Mouse (Mus musculus): ENCODE measurements around the gene Pkd1. TPM values are rescaled to one million over a fixed set of nuclear protein-coding genes. Genes with fewer than 3 reads are reported as not detected.

Pkd1 gene
- polyA plus RNA-seq, 1 experiment from 2014 or later = 29.8 TPM

DNA sequence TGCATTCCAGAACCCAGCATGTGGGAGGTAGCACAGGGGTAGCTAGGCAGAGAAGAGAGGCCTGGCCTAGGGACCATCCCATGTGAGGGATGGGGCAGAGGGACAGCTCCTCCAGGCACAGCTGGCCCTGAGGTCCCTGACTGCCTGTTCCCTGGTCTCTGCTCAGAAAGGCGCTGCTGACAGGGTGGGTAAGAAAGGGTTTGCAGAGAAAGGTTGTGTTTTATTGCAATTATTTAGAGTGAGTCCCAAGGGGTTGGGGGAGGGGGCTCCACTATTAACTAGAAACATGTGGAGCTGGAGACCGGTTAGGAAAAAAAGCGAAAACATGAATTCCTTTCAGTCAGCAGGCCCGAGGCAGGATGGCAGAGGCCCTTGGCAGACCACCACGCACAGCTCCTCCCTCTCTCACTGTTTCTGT is 89.9 kb downstream of the Pkd1 start:
- Histone ChIP-seq H3K4me1 (peaks cover 36% of the 10 kb centered on the region), H3K9ac (peak overlapping the region; percentile 21; the same call in 1 of the 2 replicates), H3K4me3 (no peak overlapping the region), H3K4me2 (replicated peaks) (peak overlapping the region; percentile 23), H3K9me3 (no peaks in the 10 kb centered on the region), H3K27me3 (no peaks in the 10 kb centered on the region), H3K27ac (peak overlapping the region; percentile 98), H3K36me3 (peaks cover 21% of the 10 kb centered on the region; the same call in 1 of the 2 replicates)
- WGBS = 21% methylated on average over 5 of the region's 5 CpGs
- peak; percentile 47 for ATAC-seq (ENCODE audit: insufficient number of reproducible peaks, insufficient read depth, low FRiP score, low TSS enrichment)

GRCm38 (mm10) chr17:24640119-24640518 is 90.5 kb downstream of the Pkd1 start:
- H3K4me2 ChIP-seq (replicated peaks) = peak overlapping the region; percentile 23; the same call in 1 of the 2 replicates

DNA sequence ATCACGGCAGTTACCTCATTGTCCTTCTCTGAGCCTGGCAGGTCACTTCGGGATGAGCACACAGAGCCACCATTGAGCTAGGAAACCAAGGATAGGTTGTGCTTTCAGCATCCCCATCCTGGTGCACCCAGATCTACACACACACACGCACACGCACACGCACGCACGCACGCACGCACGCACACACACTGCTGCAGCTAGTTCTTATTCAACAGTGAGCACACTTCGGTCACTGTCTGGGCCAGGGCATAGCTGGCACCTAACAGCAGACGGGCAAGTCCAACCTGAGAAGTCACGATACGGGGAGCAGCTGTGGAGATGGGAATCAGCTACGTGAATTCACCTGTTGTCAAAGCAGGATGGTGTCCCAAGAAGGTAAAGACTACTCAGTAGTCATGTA is 90.9 kb downstream of the Pkd1 start:
- no peak for ATAC-seq (ENCODE audit: insufficient number of reproducible peaks, insufficient read depth, low FRiP score, low TSS enrichment)
- no peaks in the 10 kb centered on the region for H3K9me3 ChIP-seq
- no peak overlapping the region for H3K4me3 ChIP-seq
- H3K4me1 ChIP-seq = peaks cover 43% of the 10 kb centered on the region
- peak overlapping the region; percentile 98 for H3K27ac ChIP-seq
- no peak overlapping the region for H3K4me2 ChIP-seq (replicated peaks)
- 97% methylated on average over 15 of the region's 15 CpGs for WGBS
- peaks cover 15% of the 10 kb centered on the region; the same call in 1 of the 2 replicates for H3K36me3 ChIP-seq
- H3K27me3 ChIP-seq = no peaks in the 10 kb centered on the region
- H3K9ac ChIP-seq = no peak overlapping the region

More at GRCm38 (mm10) chr17:24640119-24640518, 90.5 kb downstream of the Pkd1 start:
- WGBS = 83% methylated on average over 7 of the region's 7 CpGs
- no peaks in the 10 kb centered on the region for H3K9me3 ChIP-seq
- peaks cover 20% of the 10 kb centered on the region; the same call in 1 of the 2 replicates for H3K36me3 ChIP-seq
- H3K27ac ChIP-seq = peak overlapping the region; percentile 98
- H3K27me3 ChIP-seq = no peaks in the 10 kb centered on the region
- no peak for ATAC-seq (ENCODE audit: insufficient number of reproducible peaks, insufficient read depth, low FRiP score, low TSS enrichment)
- peak overlapping the region; percentile 21; the same call in 1 of the 2 replicates for H3K9ac ChIP-seq
- no peak overlapping the region for H3K4me3 ChIP-seq
- peaks cover 41% of the 10 kb centered on the region for H3K4me1 ChIP-seq

- H3K4me3 ChIP-seq = no peak overlapping the region
- no peaks in the 10 kb centered on the region for H3K27me3 ChIP-seq
- WGBS = 92% methylated on average over 14 of the region's 14 CpGs
- no peak overlapping the region for H3K4me2 ChIP-seq (replicated peaks)
- no peak overlapping the region for H3K9ac ChIP-seq
- H3K9me3 ChIP-seq = no peaks in the 10 kb centered on the region
- H3K36me3 ChIP-seq = peaks cover 15% of the 10 kb centered on the region; the same call in 1 of the 2 replicates
- no peak for ATAC-seq (ENCODE audit: insufficient number of reproducible peaks, insufficient read depth, low FRiP score, low TSS enrichment)
- H3K4me1 ChIP-seq = peaks cover 43% of the 10 kb centered on the region
- no peak overlapping the region for H3K27ac ChIP-seq
These were observed 92.3 kb downstream of the Pkd1 start for GRCm38 (mm10) chr17:24641944-24642343.

DNA sequence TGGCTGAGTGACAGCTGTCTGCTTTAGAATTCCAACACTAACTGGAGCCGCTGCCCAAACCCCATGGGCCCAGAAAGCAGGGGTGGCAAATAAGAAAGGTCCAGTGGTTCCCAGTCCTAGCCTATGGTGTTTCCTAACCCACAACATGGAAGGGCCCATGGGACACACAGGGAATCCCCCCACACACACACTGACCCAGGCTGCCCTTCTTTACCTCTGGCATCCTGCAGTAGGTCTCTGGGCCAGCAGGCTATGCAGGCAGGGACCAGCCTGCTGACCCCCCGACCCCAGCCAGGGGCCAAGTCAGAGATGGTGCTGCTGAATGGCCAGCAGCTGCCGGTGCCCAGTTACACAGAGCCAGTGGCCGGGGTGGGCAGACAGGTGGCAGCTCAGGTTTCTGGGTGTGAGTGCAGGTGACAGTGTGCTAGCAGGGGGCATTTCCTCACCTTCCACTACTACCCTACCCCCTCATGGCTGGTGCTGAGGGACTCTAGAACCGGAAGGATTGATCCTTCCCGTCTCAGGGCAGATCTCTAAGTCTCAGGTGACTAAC is 93.2 kb downstream of the Pkd1 start:
- H3K9ac ChIP-seq = no peak overlapping the region
- H3K4me3 ChIP-seq = no peak overlapping the region
- no peak for ATAC-seq (ENCODE audit: insufficient number of reproducible peaks, insufficient read depth, low FRiP score, low TSS enrichment)
- 44% methylated on average over 6 of the region's 6 CpGs for WGBS
- no peak overlapping the region for H3K4me2 ChIP-seq (replicated peaks)
- no peaks in the 10 kb centered on the region for H3K9me3 ChIP-seq
- peaks cover 50% of the 10 kb centered on the region for H3K4me1 ChIP-seq
- no peak overlapping the region for H3K27ac ChIP-seq
- peaks cover 15% of the 10 kb centered on the region; the same call in 1 of the 2 replicates for H3K36me3 ChIP-seq
- no peaks in the 10 kb centered on the region for H3K27me3 ChIP-seq

DNA sequence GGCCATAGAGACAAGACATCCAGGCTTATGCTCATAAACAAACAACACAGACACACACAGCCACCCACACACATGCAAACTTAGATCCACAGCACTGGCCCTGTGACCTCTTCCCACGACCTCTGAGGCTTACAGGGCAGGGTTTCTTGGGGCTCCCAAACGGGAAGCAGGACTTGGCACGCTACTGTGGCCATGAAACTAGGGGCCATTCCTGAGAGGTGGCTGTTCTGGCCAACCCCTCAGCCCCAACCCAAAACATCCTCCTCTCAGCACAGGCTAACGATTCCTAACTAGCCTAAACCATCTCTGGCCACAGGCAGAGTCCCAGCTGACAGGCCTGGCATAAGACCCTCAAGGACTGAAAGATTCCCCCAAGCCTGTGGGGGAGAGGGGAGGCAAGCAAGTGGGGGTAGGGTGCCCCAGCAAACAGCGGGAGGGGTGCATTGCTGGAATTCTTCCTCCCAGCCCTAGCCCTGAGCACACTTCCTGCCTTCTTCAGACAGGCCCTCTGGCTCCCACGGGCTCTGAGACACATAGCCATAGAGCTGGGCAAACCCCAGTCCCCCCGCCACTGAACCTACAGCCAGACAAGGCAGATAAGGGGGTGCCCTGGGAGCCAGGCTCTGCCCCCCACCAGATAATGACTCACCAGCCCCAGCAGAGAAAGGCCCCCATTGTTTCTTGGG is 94.5 kb downstream of the Pkd1 start:
- ATAC-seq (ENCODE audit: insufficient number of reproducible peaks, insufficient read depth, low FRiP score, low TSS enrichment) = no peak
- WGBS = 25% methylated on average over 7 of the region's 7 CpGs
- Histone ChIP-seq H3K9me3 (no peaks in the 10 kb centered on the region), H3K4me3 (no peak overlapping the region), H3K4me2 (replicated peaks) (no peak overlapping the region; the same call in 1 of the 2 replicates), H3K27ac (peak overlapping the region; percentile 84), H3K36me3 (peaks cover 15% of the 10 kb centered on the region; the same call in 1 of the 2 replicates), H3K9ac (peak overlapping the region; percentile 42), H3K4me1 (peaks cover 46% of the 10 kb centered on the region), H3K27me3 (no peaks in the 10 kb centered on the region)

- H3K4me2 ChIP-seq (replicated peaks) = no peak overlapping the region; the same call in 1 of the 2 replicates
- H3K9ac ChIP-seq = peak overlapping the region; percentile 42
- peaks cover 41% of the 10 kb centered on the region for H3K4me1 ChIP-seq
- ATAC-seq (ENCODE audit: insufficient number of reproducible peaks, insufficient read depth, low FRiP score, low TSS enrichment) = no peak
- peaks cover 15% of the 10 kb centered on the region; the same call in 1 of the 2 replicates for H3K36me3 ChIP-seq
- H3K9me3 ChIP-seq = no peaks in the 10 kb centered on the region
- 74% methylated on average over 9 of the region's 9 CpGs for WGBS
- no peak overlapping the region for H3K4me3 ChIP-seq
- no peaks in the 10 kb centered on the region for H3K27me3 ChIP-seq
- peak overlapping the region; percentile 84 for H3K27ac ChIP-seq
These were observed 95.5 kb downstream of the Pkd1 start for GRCm38 (mm10) chr17:24644875-24645721.

GRCm38 (mm10) chr17:24645916-24646315 is 96.3 kb downstream of the Pkd1 start:
- no peaks in the 10 kb centered on the region for H3K9me3 ChIP-seq
- no peak overlapping the region for H3K4me3 ChIP-seq
- WGBS = 75% methylated on average over 3 of the region's 3 CpGs
- H3K9ac ChIP-seq = no peak overlapping the region
- H3K27ac ChIP-seq = no peak overlapping the region
- no peaks in the 10 kb centered on the region for H3K27me3 ChIP-seq
- H3K4me2 ChIP-seq (replicated peaks) = no peak overlapping the region
- peaks cover 39% of the 10 kb centered on the region for H3K4me1 ChIP-seq
- H3K36me3 ChIP-seq = peaks cover 9% of the 10 kb centered on the region; the same call in 1 of the 2 replicates
- ATAC-seq (ENCODE audit: insufficient number of reproducible peaks, insufficient read depth, low FRiP score, low TSS enrichment) = no peak

Small RNAs within 50 kb of the gene (microRNA-seq; reads per million reads assigned to microRNA genes)
- gene Gm24589 = not detected

Other genes starting within 250 kb of the Pkd1 start
- gene Abca17, start 198.8 kb upstream of the Pkd1 start, polyA plus RNA-seq (2016; fragmentation: Nextera tagmentation; extraction: Ambion mirVana) = 0.23 TPM in 1 of 2 replicates, not detected in the other
- gene Abca3, start 197.9 kb upstream of the Pkd1 start, polyA plus RNA-seq (2016; fragmentation: Nextera tagmentation; extraction: Ambion mirVana) = 7.8 and 9.6 TPM in 2 replicates
- gene Rnps1, start 135.3 kb upstream of the Pkd1 start, polyA plus RNA-seq (2016; fragmentation: Nextera tagmentation; extraction: Ambion mirVana) = 336 and 351 TPM in 2 replicates
- 77.3 and 82.3 TPM in 2 replicates for gene Eci1, start 123.2 kb upstream of the Pkd1 start, polyA plus RNA-seq (2016; fragmentation: Nextera tagmentation; extraction: Ambion mirVana)
- 3.2 and 3.6 TPM in 2 replicates for gene Dnase1l2, start 106.7 kb upstream of the Pkd1 start, polyA plus RNA-seq (2016; fragmentation: Nextera tagmentation; extraction: Ambion mirVana)
- gene E4f1, start 79.5 kb upstream of the Pkd1 start, polyA plus RNA-seq (2016; fragmentation: Nextera tagmentation; extraction: Ambion mirVana) = 38.4 and 43.2 TPM in 2 replicates
- 52.3 and 54.9 TPM in 2 replicates for gene Pgp, start 79.4 kb upstream of the Pkd1 start, polyA plus RNA-seq (2016; fragmentation: Nextera tagmentation; extraction: Ambion mirVana)
- 1.7 TPM in 1 of 2 replicates, not detected in the other for gene Bricd5, start 76.0 kb upstream of the Pkd1 start, polyA plus RNA-seq (2016; fragmentation: Nextera tagmentation; extraction: Ambion mirVana)
- gene Mlst8, start 70.8 kb upstream of the Pkd1 start, polyA plus RNA-seq (2016; fragmentation: Nextera tagmentation; extraction: Ambion mirVana) = 32.8 and 35.0 TPM in 2 replicates
- 7.3 and 7.5 TPM in 2 replicates for gene Caskin1, start 61.2 kb upstream of the Pkd1 start, polyA plus RNA-seq (2016; fragmentation: Nextera tagmentation; extraction: Ambion mirVana)
- 98.5 and 103 TPM in 2 replicates for gene Traf7, start 21.9 kb upstream of the Pkd1 start, polyA plus RNA-seq (2016; fragmentation: Nextera tagmentation; extraction: Ambion mirVana)
- gene Rab26, start 15.6 kb upstream of the Pkd1 start, polyA plus RNA-seq (2016; fragmentation: Nextera tagmentation; extraction: Ambion mirVana) = 3.6 and 3.7 TPM in 2 replicates
- 72.8 and 82.0 TPM in 2 replicates for gene Tsc2, start 82.8 kb downstream of the Pkd1 start, polyA plus RNA-seq (2016; fragmentation: Nextera tagmentation; extraction: Ambion mirVana)
- gene Nthl1, start 82.8 kb downstream of the Pkd1 start, polyA plus RNA-seq (2016; fragmentation: Nextera tagmentation; extraction: Ambion mirVana) = 26.2 and 26.9 TPM in 2 replicates
- 59.6 and 60.6 TPM in 2 replicates for gene Slc9a3r2, start 100.5 kb downstream of the Pkd1 start, polyA plus RNA-seq (2016; fragmentation: Nextera tagmentation; extraction: Ambion mirVana)
- 0.35 and 0.76 TPM in 2 replicates for gene Npw, start 108.6 kb downstream of the Pkd1 start, polyA plus RNA-seq (2016; fragmentation: Nextera tagmentation; extraction: Ambion mirVana)
- 23.5 and 25.4 TPM in 2 replicates for gene Zfp598, start 119.9 kb downstream of the Pkd1 start, polyA plus RNA-seq (2016; fragmentation: Nextera tagmentation; extraction: Ambion mirVana)
- 8.4 and 10.5 TPM in 2 replicates for gene Syngr3, start 140.1 kb downstream of the Pkd1 start, polyA plus RNA-seq (2016; fragmentation: Nextera tagmentation; extraction: Ambion mirVana)
- gene Gfer, start 146.3 kb downstream of the Pkd1 start, polyA plus RNA-seq (2016; fragmentation: Nextera tagmentation; extraction: Ambion mirVana) = 47.9 and 48.0 TPM in 2 replicates
- 3.0 and 5.5 TPM in 2 replicates for gene Noxo1, start 146.4 kb downstream of the Pkd1 start, polyA plus RNA-seq (2016; fragmentation: Nextera tagmentation; extraction: Ambion mirVana)
- 93.9 and 94.2 TPM in 2 replicates for gene Tbl3, start 157.8 kb downstream of the Pkd1 start, polyA plus RNA-seq (2016; fragmentation: Nextera tagmentation; extraction: Ambion mirVana)
- gene Rnf151, start 168.2 kb downstream of the Pkd1 start, polyA plus RNA-seq (2016; fragmentation: Nextera tagmentation; extraction: Ambion mirVana) = 0.22 TPM in 1 of 2 replicates, not detected in the other
- gene Rps2, start 168.3 kb downstream of the Pkd1 start, polyA plus RNA-seq (2016; fragmentation: Nextera tagmentation; extraction: Ambion mirVana) = 1,116 and 1,117 TPM in 2 replicates
- gene Ndufb10, start 174.6 kb downstream of the Pkd1 start, polyA plus RNA-seq (2016; fragmentation: Nextera tagmentation; extraction: Ambion mirVana) = 209 and 223 TPM in 2 replicates
- gene Rpl3l, start 178.0 kb downstream of the Pkd1 start, polyA plus RNA-seq (2016; fragmentation: Nextera tagmentation; extraction: Ambion mirVana) = not detected in 2 replicates
- gene Msrb1, start 186.8 kb downstream of the Pkd1 start, polyA plus RNA-seq (2016; fragmentation: Nextera tagmentation; extraction: Ambion mirVana) = 23.6 and 25.6 TPM in 2 replicates
- 9.2 and 10.7 TPM in 2 replicates for gene Hs3st6, start 203.2 kb downstream of the Pkd1 start, polyA plus RNA-seq (2016; fragmentation: Nextera tagmentation; extraction: Ambion mirVana)